Mouse (Mus musculus) kidney, adult 2 months (tissue): ENCODE results near the gene Tex44.

Experiments used
- CTCF ChIP-seq: fragments of 200-500 bp; conservative IDR thresholded peaks from 2 replicates; pipeline ENCODE4 v1.5.1; 2011; ENCODE audit warnings: low read depth, mild to moderate bottlenecking, control low read depth, low read length, moderate library complexity, mixed read lengths; ENCODE audit not compliant: insufficient read depth, insufficient read length
- POLR2A ChIP-seq: fragments of 200-500 bp; IDR thresholded peaks from one replicate; pipeline ENCODE4 v1.6.1; 2011; ENCODE audit warnings: low read depth, low read length, control low read depth

GRCm38 (mm10) chr1:86414715-86415114, 11.4 kb upstream of the Tex44 start:
- TF ChIP-seq POLR2A (no peak), CTCF (no peak)
